Mouse (Mus musculus) right cerebral cortex, postnatal 4 days (tissue): ENCODE measurements around the gene Pofut2.

ENCODE experiments used
- DNase-seq: peaks from one replicate; pipeline ENCODE4 v3.0.0-alpha.2; 2022

The Pofut2 gene

GRCm38 (mm10) chr10:77231861-77232755, 26.9 kb upstream of the Pofut2 start:
- no peak for DNase-seq

GRCm38 (mm10) chr10:77233230-77233629, 25.8 kb upstream of the Pofut2 start:
- DNase-seq: no peak

GRCm38 (mm10) chr10:77234991-77235616, 23.9 kb upstream of the Pofut2 start:
- no peak for DNase-seq

- no peak for DNase-seq
Measured at GRCm38 (mm10) chr10:77237795-77238580, 21.0 kb upstream of the Pofut2 start.

- no peak for DNase-seq
Measured at GRCm38 (mm10) chr10:77240764-77241163, 18.3 kb upstream of the Pofut2 start.

DNA sequence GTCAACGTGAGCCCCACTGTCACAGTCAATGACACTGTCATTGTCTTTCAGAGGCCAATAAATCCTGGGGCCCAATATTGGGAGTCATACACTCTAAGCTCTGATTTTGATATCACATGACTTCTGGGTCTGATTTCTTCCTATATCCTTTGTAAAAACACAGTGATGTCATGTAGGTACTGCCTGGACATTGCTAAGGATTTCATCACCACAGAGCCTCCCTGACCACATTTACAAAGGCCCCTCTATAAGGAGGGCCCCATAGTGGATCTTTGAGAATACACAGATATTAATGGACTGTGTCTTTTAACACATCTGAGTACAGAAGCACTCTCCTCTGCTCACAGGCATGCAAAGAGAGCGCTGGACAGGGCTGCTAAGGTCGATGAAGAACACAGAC, 16.6 kb upstream of the Pofut2 start:
- DNase-seq: no peak

- no peak for DNase-seq
Measured at GRCm38 (mm10) chr10:77242871-77243270, 16.1 kb upstream of the Pofut2 start.

- no peak for DNase-seq
Measured at GRCm38 (mm10) chr10:77243572-77244161, 15.4 kb upstream of the Pofut2 start.

GRCm38 (mm10) chr10:77244777-77245176, 14.2 kb upstream of the Pofut2 start:
- DNase-seq: no peak

- DNase-seq: no peak
Measured at GRCm38 (mm10) chr10:77247048-77247447, 12.0 kb upstream of the Pofut2 start.

DNA sequence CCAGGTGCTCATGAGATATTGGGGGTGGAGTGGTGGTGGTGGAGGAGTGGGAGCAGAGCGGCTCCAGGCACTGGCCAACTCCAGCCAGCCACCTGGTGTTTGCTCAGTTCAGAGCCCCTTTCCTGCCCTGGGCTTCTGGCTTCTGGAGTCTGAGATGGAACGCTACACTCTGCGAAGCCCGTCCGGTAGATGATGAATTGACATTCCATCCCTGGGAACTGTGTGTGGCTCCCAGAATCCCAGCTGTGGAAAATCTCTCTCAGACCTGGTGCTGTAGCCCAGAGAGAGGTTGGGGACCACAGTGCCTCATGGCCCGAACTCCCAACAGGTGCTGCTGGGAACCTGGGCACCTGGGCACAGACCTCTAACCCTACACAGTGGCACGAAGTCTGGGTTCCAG, 11.3 kb upstream of the Pofut2 start:
- DNase-seq: no peak

DNA sequence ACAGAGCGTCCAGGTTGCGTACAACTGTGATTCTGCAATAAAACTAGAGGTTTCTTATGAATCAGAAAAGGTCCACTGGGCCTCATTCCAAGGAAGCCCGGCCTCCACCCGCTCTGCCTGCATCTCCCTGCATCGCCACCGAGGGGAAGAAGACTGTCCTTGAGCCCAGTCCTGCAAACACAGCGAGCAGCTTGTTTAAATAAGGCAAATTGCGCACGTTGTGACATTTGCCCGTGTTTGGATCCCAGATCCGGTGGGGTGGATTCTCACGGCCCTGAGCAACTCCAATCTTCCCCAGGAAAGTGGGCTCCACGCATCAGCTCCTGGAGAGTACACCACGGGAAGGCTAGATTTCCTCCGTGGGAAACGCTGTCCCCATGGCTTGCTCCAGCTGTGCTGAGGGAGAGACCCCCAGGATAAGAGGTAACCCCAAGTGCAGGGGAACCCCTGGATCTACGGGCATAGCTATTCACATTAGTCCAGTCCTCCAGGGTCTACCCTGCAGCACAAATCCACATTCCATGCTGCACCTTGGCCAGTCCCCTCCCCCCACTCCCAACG, 7.7 kb upstream of the Pofut2 start:
- DNase-seq: peak; percentile 32

GRCm38 (mm10) chr10:77251784-77252539, 7.1 kb upstream of the Pofut2 start:
- DNase-seq: no peak

DNA sequence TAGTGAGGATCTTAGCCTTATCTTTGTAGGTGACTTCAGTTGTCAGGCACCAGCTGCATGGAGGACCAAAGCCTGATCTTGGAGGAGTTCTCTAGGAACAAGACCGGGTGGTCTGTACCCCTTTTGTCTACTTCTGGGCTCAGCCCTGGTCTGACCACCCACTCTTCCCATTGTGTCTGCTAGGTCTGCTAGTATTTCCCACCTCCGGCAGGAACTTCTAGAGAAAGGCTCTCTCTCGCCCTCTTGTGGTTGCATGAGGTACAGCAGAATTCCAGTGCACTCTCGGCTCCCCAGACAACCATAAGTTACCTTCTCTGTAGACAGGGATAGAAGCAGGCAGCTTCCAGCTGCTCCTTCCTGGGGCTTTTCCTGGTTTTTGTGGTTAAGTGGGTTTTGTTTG, 6.2 kb upstream of the Pofut2 start:
- DNase-seq: peak; percentile 73

- DNase-seq: no peak
Measured at GRCm38 (mm10) chr10:77255231-77255630, 3.8 kb upstream of the Pofut2 start.

DNA sequence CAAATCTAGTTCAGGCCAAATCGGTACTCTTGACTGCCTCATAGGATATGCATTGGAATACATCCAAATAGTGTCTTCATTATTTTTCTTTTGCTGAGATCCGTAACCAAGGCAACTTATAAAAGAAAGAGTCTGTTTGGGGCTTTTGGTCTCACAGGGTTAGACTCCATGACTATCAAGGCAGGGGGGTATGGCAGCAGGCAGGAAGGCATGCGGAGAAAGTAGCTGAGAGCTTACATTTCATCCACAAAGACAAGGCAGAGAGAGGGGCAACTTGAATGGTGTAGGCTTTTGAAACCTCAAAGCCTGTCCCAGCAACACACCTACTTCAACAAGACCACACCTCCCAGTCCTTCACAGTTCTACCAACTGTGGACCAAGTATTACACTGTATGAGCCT, 3.3 kb upstream of the Pofut2 start:
- DNase-seq: no peak

DNA sequence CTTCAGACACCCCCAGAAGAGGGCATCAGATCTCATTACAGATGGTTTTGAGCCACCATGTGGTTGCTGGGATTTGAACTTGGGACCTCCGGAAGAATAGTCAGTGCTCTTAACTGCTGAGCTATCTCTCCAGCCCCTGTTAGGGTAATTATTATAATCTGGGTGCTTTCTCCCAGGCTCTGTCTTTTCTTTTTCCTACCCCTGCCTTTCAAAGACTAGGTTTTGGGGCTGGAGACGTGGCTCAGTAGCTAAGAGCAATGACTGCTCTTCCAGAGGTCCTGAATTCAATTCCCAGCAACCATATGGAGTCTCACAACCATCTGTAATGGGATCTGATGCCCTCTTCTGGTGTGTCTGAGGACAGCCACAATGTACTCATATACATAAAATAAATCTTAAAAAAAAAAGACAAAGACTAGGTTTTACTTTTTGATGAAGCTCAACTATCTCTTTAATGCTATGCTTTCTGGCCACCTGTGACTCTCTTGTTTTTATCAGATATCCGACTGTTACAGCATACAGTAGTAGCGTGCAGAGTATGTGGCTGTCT, 902 bp upstream of the Pofut2 start:
- no peak for DNase-seq

GRCm38 (mm10) chr10:77260166-77260875, 1.3 kb downstream of the Pofut2 start:
- DNase-seq: no peak

GRCm38 (mm10) chr10:77266281-77266680, 7.3 kb downstream of the Pofut2 start:
- DNase-seq: no peak

DNA sequence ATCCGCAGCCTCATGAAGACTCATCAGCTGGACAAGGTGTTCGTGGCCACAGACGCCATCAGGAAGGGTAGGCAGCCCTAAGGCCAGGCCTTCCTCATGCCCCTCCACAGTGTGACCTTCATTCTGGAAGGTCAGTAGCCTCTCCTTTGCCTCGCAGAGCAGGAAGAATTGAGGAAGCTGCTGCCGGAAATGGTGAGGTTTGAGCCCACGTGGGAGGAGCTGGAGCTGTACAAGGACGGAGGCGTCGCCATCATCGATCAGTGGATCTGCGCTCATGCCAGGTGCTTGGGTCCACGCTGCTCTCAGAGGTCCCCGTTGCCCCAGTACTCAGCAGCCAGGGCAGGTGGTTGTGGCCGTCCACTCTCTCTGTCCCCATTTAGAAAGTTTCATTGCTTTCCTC, 8.0 kb downstream of the Pofut2 start:
- no peak for DNase-seq

GRCm38 (mm10) chr10:77269129-77269528, 10.1 kb downstream of the Pofut2 start:
- no peak for DNase-seq
